Mouse (Mus musculus) limb, embryonic 14.5 days (tissue): ENCODE data around the gene Tekt5. TPM values are rescaled to one million over a fixed set of nuclear protein-coding genes. Genes with fewer than 3 reads are reported as not detected.
A peak's percentile ranks its signal among the peaks of the same experiment; 100 is the strongest.

ENCODE experiments used
- ATAC-seq: fragments of 200-750 bp; cut with Nextera tagmentation; 2 replicates; pipeline ENCODE4 v1.8.0; 2017; ENCODE audit warnings: low read depth, moderate number of reproducible peaks, moderate TSS enrichment; ENCODE audit not compliant: low FRiP score
- DNase-seq: peaks from one replicate; pipeline ENCODE4 v3.0.0-alpha.2; 2015; ENCODE audit warnings: low spot score
- H3K27ac ChIP-seq: fragments of 300-500 bp; sonication (generic); replicated peaks from 2 replicates; pipeline ENCODE4 v1.5.1; 2014; ENCODE audit warnings: low read depth, mild to moderate bottlenecking, low read length, moderate library complexity, mixed read lengths
- H3K27me3 ChIP-seq: fragments of 300-500 bp; sonication (generic); 2 replicates; pipeline ENCODE4 v1.6.1; 2014; ENCODE audit warnings: low read length, mixed read lengths; ENCODE audit not compliant: control insufficient read depth, insufficient read depth
- H3K36me3 ChIP-seq: fragments of 300-500 bp; sonication (generic); 2 replicates; pipeline ENCODE4 v1.6.1; 2014; ENCODE audit warnings: mild to moderate bottlenecking, low read length, moderate library complexity, mixed read lengths; ENCODE audit not compliant: control insufficient read depth, insufficient read depth
- H3K4me1 ChIP-seq: fragments of 300-500 bp; sonication (generic); 2 replicates; pipeline ENCODE4 v1.6.1; 2014; ENCODE audit warnings: antibody characterized with exemption, low read length, mixed read lengths; ENCODE audit not compliant: control insufficient read depth, insufficient read depth
- H3K4me2 ChIP-seq: fragments of 300-500 bp; sonication (generic); replicated peaks from 2 replicates; pipeline ENCODE4 v1.6.1; 2014; ENCODE audit warnings: low read depth, mild to moderate bottlenecking, low read length, moderate library complexity; ENCODE audit not compliant: severe bottlenecking
- H3K4me3 ChIP-seq: fragments of 300-500 bp; sonication (generic); replicated peaks from 2 replicates; pipeline ENCODE4 v1.5.1; 2014; ENCODE audit warnings: low read length
- H3K9ac ChIP-seq: fragments of 300-500 bp; sonication (generic); 2 replicates; pipeline ENCODE4 v1.6.1; 2014; ENCODE audit warnings: mild to moderate bottlenecking, low read depth, low read length, moderate library complexity; ENCODE audit not compliant: severe bottlenecking
- H3K9me3 ChIP-seq: fragments of 300-500 bp; sonication (generic); 2 replicates; pipeline ENCODE4 v1.6.1; 2016; ENCODE audit warnings: low read length; ENCODE audit not compliant: control insufficient read depth
- POLR2A ChIP-seq: fragments of 200-500 bp; IDR thresholded peaks from 2 replicates; pipeline ENCODE4 v1.8.0; 2012; ENCODE audit warnings: inconsistent platforms, mild to moderate bottlenecking, moderate library complexity, borderline replicate concordance; ENCODE audit not compliant: insufficient read depth, insufficient read length; ENCODE audit errors: extremely low read depth
- WGBS: fragments of 180-500 bp; shearing (Covaris S2); extraction: QIAGEN DNeasy Blood & Tissue Kit; methylation state at CpG from one replicate; pipeline ENCODE4 v1.1.7; 2014; 5-methylcytosine and 5-hydroxymethylcytosine counted together
- polyA plus RNA-seq, 2 experiments: library from polyadenylated mRNA; depleted of rRNA in 1 of 2; stranded (reverse) in 1 of 2; unstranded in 1 of 2; fragments of >200 nt; fragmentation: Nextera tagmentation in 1 of 2; extraction: Ambion mirVana in 1 of 2; gene quantifications; 2 replicates each; pipeline versions ENCODE4 v1.2.1 to v1.2.3; 2012 to 2014

The Tekt5 gene
- polyA plus RNA-seq, 2 experiments: 1.4 to 2.0 TPM

- ATAC-seq: no peak; the same call in 1 of the 2 replicates
- H3K27ac ChIP-seq: no peak overlapping the region
Measured at GRCm38 (mm10) chr16:10369468-10369934, 25.8 kb downstream of the Tekt5 start.

GRCm38 (mm10) chr16:10366240-10367217, 28.8 kb downstream of the Tekt5 start:
- H3K9me3 ChIP-seq: no peaks in the 10 kb centered on the region
- H3K36me3 ChIP-seq: no peaks in the 10 kb centered on the region
- H3K4me3 ChIP-seq: no peak overlapping the region
- WGBS: 66% methylated on average over 14 of the region's 14 CpGs
- no peak overlapping the region for H3K4me2 ChIP-seq
- no peaks in the 10 kb centered on the region for H3K27me3 ChIP-seq
- H3K9ac ChIP-seq: peak overlapping the region; percentile 16; the same call in 1 of the 2 replicates
- H3K27ac ChIP-seq: peak overlapping the region; percentile 72
- H3K4me1 ChIP-seq: peaks cover 24% of the 10 kb centered on the region
- DNase-seq (peak; percentile 37), ATAC-seq (0 out of 2 replicates have a peak, but pooled peaks have one; percentile 28)
- TF ChIP-seq POLR2A: no peak

More at GRCm38 (mm10) chr16:10369468-10369934, 25.8 kb downstream of the Tekt5 start:
- WGBS: 59% methylated on average over 3 of the region's 3 CpGs
- Histone ChIP-seq H3K36me3 (no peaks in the 10 kb centered on the region), H3K27me3 (no peaks in the 10 kb centered on the region), H3K4me2 (no peak overlapping the region), H3K9ac (no peak overlapping the region), H3K4me3 (no peak overlapping the region), H3K4me1 (peaks cover 24% of the 10 kb centered on the region), H3K9me3 (no peaks in the 10 kb centered on the region)
- no peak for DNase-seq
- no peak for TF ChIP-seq POLR2A

GRCm38 (mm10) chr16:10365796-10366195, 29.5 kb downstream of the Tekt5 start:
- peak overlapping the region; percentile 16; the same call in 1 of the 2 replicates for H3K9ac ChIP-seq
- WGBS: 57% methylated on average over 4 of the region's 4 CpGs
- ATAC-seq: peak; percentile 10; the same call in 1 of the 2 replicates

GRCm38 (mm10) chr16:10363061-10363460, 32.2 kb downstream of the Tekt5 start:
- peaks cover 12% of the 10 kb centered on the region for H3K4me1 ChIP-seq
- no peaks in the 10 kb centered on the region for H3K27me3 ChIP-seq
- H3K4me2 ChIP-seq: no peak overlapping the region
- no peaks in the 10 kb centered on the region for H3K9me3 ChIP-seq
- H3K27ac ChIP-seq: no peak overlapping the region
- H3K4me3 ChIP-seq: no peak overlapping the region
- ATAC-seq (no peak), DNase-seq (no peak)
- no peaks in the 10 kb centered on the region for H3K36me3 ChIP-seq
- TF ChIP-seq POLR2A: no peak
- WGBS: 25% methylated on average over 1 of the region's 1 CpGs
- H3K9ac ChIP-seq: no peak overlapping the region

More at GRCm38 (mm10) chr16:10365796-10366195, 29.5 kb downstream of the Tekt5 start:
- Histone ChIP-seq H3K9me3 (no peaks in the 10 kb centered on the region), H3K27me3 (no peaks in the 10 kb centered on the region), H3K4me1 (peaks cover 24% of the 10 kb centered on the region), H3K4me3 (no peak overlapping the region), H3K36me3 (no peaks in the 10 kb centered on the region), H3K27ac (peak overlapping the region; percentile 72), H3K4me2 (no peak overlapping the region)
- peak; percentile 29 for DNase-seq
- TF ChIP-seq POLR2A: no peak

- WGBS: 69% methylated on average over 6 of the region's 6 CpGs
Measured at GRCm38 (mm10) chr16:10359241-10359640, 36.0 kb downstream of the Tekt5 start.

More at GRCm38 (mm10) chr16:10359241-10359640, 36.0 kb downstream of the Tekt5 start:
- Histone ChIP-seq H3K36me3 (no peaks in the 10 kb centered on the region), H3K4me3 (no peak overlapping the region), H3K9ac (no peak overlapping the region), H3K4me2 (no peak overlapping the region), H3K27me3 (no peaks in the 10 kb centered on the region), H3K4me1 (peaks cover 10% of the 10 kb centered on the region), H3K9me3 (no peaks in the 10 kb centered on the region), H3K27ac (no peak overlapping the region)
- DNase-seq: no peak
- no peak for TF ChIP-seq POLR2A
- ATAC-seq: no peak
